Mouse (Mus musculus) intestine, postnatal 0 days (tissue): ENCODE measurements around the gene Myh10. TPM values are rescaled to one million over a fixed set of nuclear protein-coding genes. Genes with fewer than 3 reads are reported as not detected.

ENCODE experiments used
- ATAC-seq: fragments of 200-750 bp; cut with Nextera tagmentation; 2 replicates; pipeline ENCODE4 v1.8.0; 2017; ENCODE audit warnings: mild to moderate bottlenecking, moderate TSS enrichment, moderate library complexity
- H3K27ac ChIP-seq: fragments of 300-500 bp; sonication (generic); 2 replicates; pipeline ENCODE4 v1.5.1; 2014; ENCODE audit warnings: mild to moderate bottlenecking, low read depth, low read length, moderate library complexity
- H3K27me3 ChIP-seq: fragments of 300-500 bp; sonication (generic); replicated peaks from 2 replicates; pipeline ENCODE4 v1.6.1; 2014; ENCODE audit warnings: low read length, mixed read lengths; ENCODE audit not compliant: control insufficient read depth, insufficient read depth
- H3K36me3 ChIP-seq: fragments of 300-500 bp; sonication (generic); 2 replicates; pipeline ENCODE4 v1.6.1; 2014; ENCODE audit warnings: mild to moderate bottlenecking, moderate library complexity; ENCODE audit not compliant: control insufficient read depth, insufficient read depth
- H3K4me1 ChIP-seq: fragments of 300-500 bp; sonication (generic); replicated peaks from 2 replicates; pipeline ENCODE4 v1.6.1; 2014; ENCODE audit warnings: antibody characterized with exemption, low read length, mixed read lengths; ENCODE audit not compliant: control insufficient read depth, insufficient read depth
- H3K4me2 ChIP-seq: fragments of 300-500 bp; sonication (generic); replicated peaks from 2 replicates; pipeline ENCODE4 v1.6.1; 2014; ENCODE audit warnings: low read depth, mild to moderate bottlenecking, moderate library complexity
- H3K4me3 ChIP-seq: fragments of 300-500 bp; sonication (generic); 2 replicates; pipeline ENCODE4 v1.5.1; 2014; ENCODE audit warnings: low read depth, low read length
- H3K9ac ChIP-seq: fragments of 300-500 bp; sonication (generic); 2 replicates; pipeline ENCODE4 v1.6.1; 2014; ENCODE audit warnings: mild to moderate bottlenecking, low read depth, low read length
- H3K9me3 ChIP-seq: fragments of 300-500 bp; sonication (generic); 2 replicates; pipeline ENCODE4 v1.6.1; 2016; ENCODE audit warnings: mixed run types; ENCODE audit not compliant: control insufficient read depth
- CTCF ChIP-seq: sonication (generic); IDR thresholded peaks from 2 replicates; pipeline ENCODE4 v1.5.1; 2016; ENCODE audit warnings: low read depth, mild to moderate bottlenecking, control low read depth, antibody characterized with exemption, moderate library complexity
- WGBS: fragments of 180-500 bp; shearing (Covaris S2); extraction: QIAGEN DNeasy Blood & Tissue Kit; methylation state at CpG from one replicate; pipeline ENCODE4 v1.1.7; 2014; 5-methylcytosine and 5-hydroxymethylcytosine counted together
- polyA plus RNA-seq: library from polyadenylated mRNA; unstranded; fragments of >200 nt; fragmentation: Nextera tagmentation; extraction: Ambion mirVana; gene quantifications from 2 replicates; pipeline ENCODE4 v1.2.1, GENCODE M21; 2015

The Myh10 gene
- polyA plus RNA-seq, 1 experiment from 2014 or later = 16.7 TPM

GRCm38 (mm10) chr11:68857329-68857728 is 166.0 kb downstream of the Myh10 start:
- Histone ChIP-seq H3K27ac (no peak overlapping the region), H3K4me1 (no peaks in the 10 kb centered on the region), H3K36me3 (no peaks in the 10 kb centered on the region), H3K4me2 (no peak overlapping the region), H3K4me3 (no peak overlapping the region), H3K27me3 (no peaks in the 10 kb centered on the region), H3K9me3 (no peaks in the 10 kb centered on the region), H3K9ac (no peak overlapping the region)
- 77% methylated on average over 3 of the region's 3 CpGs for WGBS
- ATAC-seq = no peak
- TF ChIP-seq CTCF = no peak

GRCm38 (mm10) chr11:68859943-68860593 is 168.7 kb downstream of the Myh10 start:
- no peak for TF ChIP-seq CTCF
- 70% methylated on average over 8 of the region's 8 CpGs for WGBS

GRCm38 (mm10) chr11:68862260-68862659 is 170.9 kb downstream of the Myh10 start:
- H3K36me3 ChIP-seq = no peaks in the 10 kb centered on the region
- 67% methylated on average over 2 of the region's 2 CpGs for WGBS
- H3K27ac ChIP-seq = no peak overlapping the region
- TF ChIP-seq CTCF = no peak
- no peaks in the 10 kb centered on the region for H3K9me3 ChIP-seq
- no peak overlapping the region for H3K4me3 ChIP-seq
- H3K27me3 ChIP-seq = no peaks in the 10 kb centered on the region
- H3K9ac ChIP-seq = no peak overlapping the region
- H3K4me2 ChIP-seq = no peak overlapping the region
- H3K4me1 ChIP-seq = 0 out of 2 replicates have a peak, but pooled peaks cover 3% of the 10 kb centered on the region
- no peak for ATAC-seq

More at GRCm38 (mm10) chr11:68859943-68860593, 168.7 kb downstream of the Myh10 start:
- ATAC-seq = no peak
- Histone ChIP-seq H3K9me3 (no peaks in the 10 kb centered on the region), H3K4me1 (0 out of 2 replicates have a peak, but pooled peaks cover 3% of the 10 kb centered on the region), H3K27ac (no peak overlapping the region), H3K4me2 (no peak overlapping the region), H3K4me3 (no peak overlapping the region), H3K9ac (no peak overlapping the region), H3K36me3 (no peaks in the 10 kb centered on the region), H3K27me3 (no peaks in the 10 kb centered on the region)

GRCm38 (mm10) chr11:68863631-68864091 is 172.3 kb downstream of the Myh10 start:
- H3K27ac ChIP-seq = no peak overlapping the region
- no peaks in the 10 kb centered on the region for H3K27me3 ChIP-seq
- no peaks in the 10 kb centered on the region for H3K9me3 ChIP-seq
- no peak for ATAC-seq
- 0 out of 2 replicates have a peak, but pooled peaks cover 3% of the 10 kb centered on the region for H3K4me1 ChIP-seq
- no peak overlapping the region for H3K4me2 ChIP-seq
- H3K9ac ChIP-seq = no peak overlapping the region
- H3K4me3 ChIP-seq = no peak overlapping the region
- TF ChIP-seq CTCF = no peak
- no peaks in the 10 kb centered on the region for H3K36me3 ChIP-seq
- WGBS = 62% methylated on average over 4 of the region's 4 CpGs

- WGBS = 19% methylated on average over 9 of the region's 9 CpGs
- no peak overlapping the region for H3K4me2 ChIP-seq
Measured at GRCm38 (mm10) chr11:68864544-68865189, 173.3 kb downstream of the Myh10 start.

More at GRCm38 (mm10) chr11:68864544-68865189, 173.3 kb downstream of the Myh10 start:
- H3K4me3 ChIP-seq = no peak overlapping the region
- TF ChIP-seq CTCF = no peak
- no peaks in the 10 kb centered on the region for H3K27me3 ChIP-seq
- H3K27ac ChIP-seq = peak overlapping the region; percentile 15; the same call in 1 of the 2 replicates
- no peaks in the 10 kb centered on the region for H3K36me3 ChIP-seq
- ATAC-seq = peak; percentile 81
- H3K9ac ChIP-seq = no peak overlapping the region
- no peaks in the 10 kb centered on the region for H3K9me3 ChIP-seq
- 0 out of 2 replicates have a peak, but pooled peaks cover 3% of the 10 kb centered on the region for H3K4me1 ChIP-seq

Other genes starting within 250 kb of the Myh10 start
- 1.0 and 1.4 TPM in 2 replicates for gene Pik3r6, start 188.5 kb upstream of the Myh10 start, polyA plus RNA-seq
- 7.7 and 8.3 TPM in 2 replicates for gene Mfsd6l, start 135.4 kb upstream of the Myh10 start, polyA plus RNA-seq
- 0.21 TPM in 1 of 2 replicates, not detected in the other for gene Ccdc42, start 104.5 kb upstream of the Myh10 start, polyA plus RNA-seq
- 63.6 and 67.6 TPM in 2 replicates for gene Ndel1, start 180.3 kb downstream of the Myh10 start, polyA plus RNA-seq
- gene Rnf222, start 197.0 kb downstream of the Myh10 start, polyA plus RNA-seq = 0.04 and 0.13 TPM in 2 replicates
- gene Rpl26, start 210.0 kb downstream of the Myh10 start, polyA plus RNA-seq = 623 and 626 TPM in 2 replicates
- not detected in 2 replicates for gene Odf4, start 235.5 kb downstream of the Myh10 start, polyA plus RNA-seq